Mouse (Mus musculus): ENCODE data around the gene Prkce.

DNA sequence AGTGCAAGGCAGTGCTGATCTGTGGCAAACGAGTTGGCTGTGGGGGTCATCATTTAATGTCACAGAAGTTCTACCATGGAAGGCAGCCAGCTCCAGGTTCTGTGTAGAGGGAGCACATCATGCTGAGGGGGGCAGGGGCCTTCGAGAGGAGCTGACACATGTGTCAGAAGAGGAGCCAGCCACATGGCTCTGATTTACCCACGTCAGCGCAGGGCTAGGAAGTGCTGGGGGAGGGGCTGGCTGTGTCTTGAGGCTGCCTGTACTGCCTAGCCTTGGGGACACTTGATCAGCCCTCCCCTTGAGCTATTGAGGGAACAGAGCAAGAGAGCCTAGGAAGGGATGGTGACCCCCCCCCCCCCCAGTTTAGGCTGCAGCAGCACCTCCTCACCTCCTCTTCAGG, 103.7 kb downstream of the Prkce start:
- TF ChIP-seq EP300 (IDR thresholded peaks at IDR 0.05; ENCODE audit: insufficient read depth, low read depth, low read length) (no peak), POLR2A (IDR thresholded peaks at IDR 0.05; ENCODE audit: insufficient read depth, low read depth, low read length) (no peak), CTCF (IDR thresholded peaks at IDR 0.05) (no peak)
